Mouse (Mus musculus) right cerebral cortex, postnatal 10 days (tissue): Measurements from ENCODE around the gene C1qtnf4.
A peak's percentile ranks its signal among the peaks of the same experiment; 100 is the strongest.

Source experiments
- DNase-seq, 2 experiments: peaks; one replicate each; pipeline ENCODE4 v3.0.0; 2021; ENCODE audit warnings: low spot score in 2 of 2

The C1qtnf4 gene

GRCm38 (mm10) chr2:90931829-90932228, 46.2 kb downstream of the C1qtnf4 start:
- DNase-seq = no peak

GRCm38 (mm10) chr2:90932273-90932672, 46.6 kb downstream of the C1qtnf4 start:
- DNase-seq = no peak

DNA sequence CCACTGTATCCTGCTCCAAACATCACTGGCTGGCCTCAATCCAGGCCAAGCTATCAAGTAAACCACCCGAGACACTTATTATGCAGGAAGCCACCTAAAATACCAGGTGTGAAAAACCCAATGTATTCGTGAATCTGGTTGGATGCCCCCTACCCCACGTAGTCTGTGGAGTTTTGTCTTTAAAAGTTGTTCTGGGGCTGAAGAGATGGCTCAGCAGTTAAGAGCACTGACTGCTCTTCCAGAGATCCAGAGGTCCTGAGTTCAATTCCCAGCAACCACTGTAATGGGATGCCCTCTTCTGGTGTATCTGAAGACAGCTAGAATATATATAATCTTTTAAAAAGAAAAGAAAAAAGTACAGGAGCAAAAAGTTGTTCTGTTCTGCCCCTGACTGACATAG, 52.7 kb downstream of the C1qtnf4 start:
- DNase-seq = no peak

DNA sequence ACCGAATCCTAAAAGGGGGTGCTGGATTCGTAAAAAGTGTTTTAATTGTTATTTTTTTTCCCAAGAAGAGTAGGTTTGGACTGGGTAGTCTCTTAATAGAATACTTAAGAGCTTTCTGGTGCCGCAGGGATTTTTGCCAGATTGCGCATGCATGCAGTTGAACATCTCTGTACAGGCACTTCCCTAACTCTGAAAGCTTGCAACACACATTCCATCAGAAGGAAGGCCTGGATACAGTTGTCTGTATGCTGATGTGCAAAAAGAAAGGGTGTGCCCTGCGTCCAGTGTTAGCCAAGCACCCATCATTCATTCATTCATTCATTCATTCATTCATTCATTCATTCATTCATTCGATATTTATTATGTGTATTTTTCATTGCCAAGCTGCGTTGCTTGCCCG, 54.1 kb downstream of the C1qtnf4 start:
- peak; percentile 37 to 55 for DNase-seq
